Mouse (Mus musculus) C2C12 (cell line): ENCODE measurements around the gene Rasl10a.

Experiments
- CEBPB ChIP-seq: IDR thresholded peaks from one replicate; pipeline ENCODE4 v1.6.1; 2011; ENCODE audit warnings: low read depth, mild to moderate bottlenecking, control low read depth, moderate library complexity
- CTCF ChIP-seq: IDR thresholded peaks from one replicate; pipeline ENCODE4 v1.5.1; 2011; ENCODE audit not compliant: control insufficient read depth, insufficient read depth, insufficient read length
- FOSL1 ChIP-seq: IDR thresholded peaks from one replicate; pipeline ENCODE4 v1.8.0; 2011; ENCODE audit warnings: mild to moderate bottlenecking, low read length; ENCODE audit not compliant: poor library complexity, insufficient read depth, severe bottlenecking
- MAX ChIP-seq: IDR thresholded peaks from one replicate; pipeline ENCODE4 v1.6.1; 2011; ENCODE audit warnings: mild to moderate bottlenecking, control low read depth
- MYOD1 ChIP-seq: IDR thresholded peaks from one replicate; pipeline ENCODE4 v1.6.1; 2011; ENCODE audit warnings: low read depth; ENCODE audit not compliant: control insufficient read depth, insufficient read length
- MYOG ChIP-seq: IDR thresholded peaks from one replicate; pipeline ENCODE4 v1.6.1; 2011; ENCODE audit not compliant: control insufficient read depth, insufficient read length; ENCODE audit errors: extremely low read depth
- USF1 ChIP-seq: IDR thresholded peaks from one replicate; pipeline ENCODE4 v1.6.1; 2011; ENCODE audit warnings: low read depth, mild to moderate bottlenecking, control low read depth, moderate library complexity

DNA sequence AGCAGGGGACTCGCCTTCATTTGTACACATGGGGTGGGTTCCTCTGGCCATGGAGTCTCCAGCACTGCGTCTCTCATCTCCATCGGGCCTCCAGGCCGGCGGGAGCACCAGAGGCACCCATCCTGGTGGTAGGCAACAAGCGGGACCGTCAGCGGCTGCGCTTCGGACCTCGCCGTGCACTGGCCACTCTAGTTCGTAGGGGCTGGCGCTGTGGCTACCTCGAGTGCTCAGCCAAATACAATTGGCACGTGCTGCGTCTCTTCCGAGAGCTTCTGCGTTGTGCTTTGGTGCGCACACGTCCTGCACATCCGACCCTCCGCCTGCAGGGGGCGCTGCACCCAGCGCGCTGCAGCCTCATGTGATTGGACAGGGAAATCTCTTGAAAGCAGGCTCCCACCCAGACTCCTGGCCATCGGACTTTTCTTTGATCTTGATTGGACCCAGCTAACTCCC is 1.8 kb downstream of the Rasl10a start:
- TF ChIP-seq CTCF (peak; percentile 69), MAX (no peak), USF1 (no peak), CEBPB (no peak), MYOG (no peak), MYOD1 (no peak), FOSL1 (no peak)
